Mouse (Mus musculus) urinary bladder, adult 18-20 months (tissue): Measurements from ENCODE around the gene Ikzf2.

Experiments
- DNase-seq, 2 experiments: peaks; one replicate each; pipeline ENCODE4 v3.0.0; 2022; ENCODE audit warnings: low spot score in 2 of 2, mixed read lengths in 2 of 2

Ikzf2 gene

GRCm38 (mm10) chr1:69687076-69687991 is at the start of gene Ikzf2:
TSS of gene Ikzf2 (minus strand) at chr1:69687245.
- DNase-seq: peak; percentile 68 to 79

- DNase-seq: no peak
Measured at GRCm38 (mm10) chr1:69729729-69730128, 42.7 kb upstream of the Ikzf2 start.

- no peak for DNase-seq
Measured at GRCm38 (mm10) chr1:69729031-69729679, 42.1 kb upstream of the Ikzf2 start.

- no peak for DNase-seq
Measured at GRCm38 (mm10) chr1:69727968-69728367, 40.9 kb upstream of the Ikzf2 start.

- DNase-seq: no peak
Measured at GRCm38 (mm10) chr1:69717107-69717506, 30.1 kb upstream of the Ikzf2 start.

GRCm38 (mm10) chr1:69708571-69708970 is 21.5 kb upstream of the Ikzf2 start:
- no peak for DNase-seq

GRCm38 (mm10) chr1:69703506-69704156 is 16.6 kb upstream of the Ikzf2 start:
- DNase-seq: no peak

GRCm38 (mm10) chr1:69691946-69692345 is 4.9 kb upstream of the Ikzf2 start:
- no peak for DNase-seq

GRCm38 (mm10) chr1:69688961-69689360 is 1.9 kb upstream of the Ikzf2 start:
- DNase-seq: peak in 1 of 2 experiments; percentile 33

GRCm38 (mm10) chr1:69688118-69688517 is 1.1 kb upstream of the Ikzf2 start:
- DNase-seq: no peak

- no peak for DNase-seq
Measured at GRCm38 (mm10) chr1:69686741-69687075, 337 bp downstream of the Ikzf2 start.

GRCm38 (mm10) chr1:69685890-69686490 is 1.1 kb downstream of the Ikzf2 start:
- no peak for DNase-seq

GRCm38 (mm10) chr1:69685049-69685889 is 1.8 kb downstream of the Ikzf2 start:
- no peak for DNase-seq

- no peak for DNase-seq
Measured at GRCm38 (mm10) chr1:69684280-69685040, 2.6 kb downstream of the Ikzf2 start.

GRCm38 (mm10) chr1:69683851-69684250 is 3.2 kb downstream of the Ikzf2 start:
- DNase-seq: no peak

- DNase-seq: no peak
Measured at GRCm38 (mm10) chr1:69683058-69683457, 4.0 kb downstream of the Ikzf2 start.

- no peak for DNase-seq
Measured at GRCm38 (mm10) chr1:69682261-69682660, 4.8 kb downstream of the Ikzf2 start.

- no peak for DNase-seq
Measured at GRCm38 (mm10) chr1:69681003-69681402, 6.0 kb downstream of the Ikzf2 start.

GRCm38 (mm10) chr1:69680501-69680900 is 6.5 kb downstream of the Ikzf2 start:
- no peak for DNase-seq

- no peak for DNase-seq
Measured at GRCm38 (mm10) chr1:69669897-69670404, 17.1 kb downstream of the Ikzf2 start.
